Mouse (Mus musculus) frontal cortex, adult 2 months (tissue): ENCODE results near the gene Dip2b. TPM values are rescaled to one million over a fixed set of nuclear protein-coding genes. Genes with fewer than 3 reads are reported as not detected.

ENCODE experiments used
- DNase-seq, 2 experiments: peaks; one replicate each; pipeline ENCODE4 v3.0.0; 2022; ENCODE audit warnings: low spot score in 1 of 2; ENCODE audit errors: extremely low spot score in 1 of 2
- polyA plus RNA-seq: library from polyadenylated mRNA; depleted of rRNA; stranded (reverse); fragments of >200 nt; gene quantifications from 2 replicates; pipeline ENCODE4 v1.2.3, GENCODE M21; 2012; rRNA removed

Gene Dip2b
- polyA plus RNA-seq, result 30.7 and 31.9 TPM in 2 replicates

GRCm38 (mm10) chr15:100038470-100038971, at the start of gene Dip2b:
Gene Dip2b (plus strand): TSS chr15:100038664.
- peak; percentile 82 to 98 for DNase-seq

- DNase-seq, result no peak
These were observed 45.4 kb upstream of the Dip2b start for GRCm38 (mm10) chr15:99993100-99993499.

GRCm38 (mm10) chr15:99997114-99997804, 41.2 kb upstream of the Dip2b start:
- DNase-seq, result no peak

- no peak for DNase-seq
These were observed 39.1 kb upstream of the Dip2b start for GRCm38 (mm10) chr15:99999390-99999789.

GRCm38 (mm10) chr15:100004677-100005273, 33.7 kb upstream of the Dip2b start:
- DNase-seq, result no peak

- DNase-seq, result no peak
These were observed 32.3 kb upstream of the Dip2b start for GRCm38 (mm10) chr15:100006180-100006579.

GRCm38 (mm10) chr15:100018280-100018899, 20.1 kb upstream of the Dip2b start:
- no peak for DNase-seq

- DNase-seq, result no peak
These were observed 17.3 kb upstream of the Dip2b start for GRCm38 (mm10) chr15:100021175-100021574.

- DNase-seq, result peak in 1 of 2 experiments; percentile 70
These were observed 15.5 kb upstream of the Dip2b start for GRCm38 (mm10) chr15:100022923-100023322.

- peak in 1 of 2 experiments; percentile 47 for DNase-seq
These were observed 13.2 kb upstream of the Dip2b start for GRCm38 (mm10) chr15:100025076-100025834.

- no peak for DNase-seq
These were observed 10.3 kb upstream of the Dip2b start for GRCm38 (mm10) chr15:100028133-100028532.

GRCm38 (mm10) chr15:100029497-100029896, 9.0 kb upstream of the Dip2b start:
- DNase-seq, result peak in 1 of 2 experiments; percentile 58

GRCm38 (mm10) chr15:100029900-100030299, 8.6 kb upstream of the Dip2b start:
- DNase-seq, result peak; percentile 46 to 65

- no peak for DNase-seq
These were observed 5.9 kb upstream of the Dip2b start for GRCm38 (mm10) chr15:100032546-100032945.

- peak in 1 of 2 experiments; percentile 45 for DNase-seq
These were observed 687 bp downstream of the Dip2b start for GRCm38 (mm10) chr15:100039001-100039701.

GRCm38 (mm10) chr15:100040541-100041266, 2.2 kb downstream of the Dip2b start:
- no peak for DNase-seq

GRCm38 (mm10) chr15:100041267-100042047, 3.0 kb downstream of the Dip2b start:
- DNase-seq, result no peak

GRCm38 (mm10) chr15:100042048-100042400, 3.6 kb downstream of the Dip2b start:
- no peak for DNase-seq

GRCm38 (mm10) chr15:100045576-100045975, 7.1 kb downstream of the Dip2b start:
- DNase-seq, result no peak
